Mouse (Mus musculus) ES-Bruce4 (cell line): ENCODE measurements around the gene Pik3cd.

Experiments used
- CTCF ChIP-seq: IDR thresholded peaks from one replicate; pipeline ENCODE4 v1.8.1; 2011; ENCODE audit warnings: low read depth, low read length
- EP300 ChIP-seq: IDR thresholded peaks from 2 replicates; pipeline ENCODE4 v1.6.1; 2011; ENCODE audit warnings: low read depth, low read length; ENCODE audit not compliant: insufficient read depth
- POLR2A ChIP-seq: IDR thresholded peaks from one replicate; pipeline ENCODE4 v1.8.1; 2011; ENCODE audit warnings: low read length; ENCODE audit not compliant: insufficient read depth

DNA sequence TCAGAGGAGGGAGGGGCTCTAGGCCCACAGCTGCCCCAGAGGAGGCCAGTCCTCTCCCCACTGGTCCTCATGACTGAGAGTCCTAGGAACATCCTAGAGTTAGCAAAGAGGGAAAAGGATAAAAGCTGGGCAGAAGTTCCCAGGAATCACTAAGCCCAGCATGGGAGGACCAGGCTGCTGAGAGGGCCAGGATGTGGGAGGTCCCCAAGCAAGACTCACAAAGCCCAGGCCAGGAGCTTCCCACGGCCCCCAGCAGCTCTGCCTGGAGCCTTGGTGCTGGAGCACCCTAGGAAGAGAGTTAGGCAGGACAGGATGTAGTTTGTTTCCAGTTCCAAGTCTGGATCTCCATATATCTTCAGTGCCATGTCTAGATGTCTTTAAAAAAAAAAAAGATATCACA, 24.4 kb downstream of the Pik3cd start:
- TF ChIP-seq CTCF, result no peak
- no peak for TF ChIP-seq POLR2A
- TF ChIP-seq EP300, result no peak
